Mouse (Mus musculus): ENCODE measurements around the gene Tle6.

DNA sequence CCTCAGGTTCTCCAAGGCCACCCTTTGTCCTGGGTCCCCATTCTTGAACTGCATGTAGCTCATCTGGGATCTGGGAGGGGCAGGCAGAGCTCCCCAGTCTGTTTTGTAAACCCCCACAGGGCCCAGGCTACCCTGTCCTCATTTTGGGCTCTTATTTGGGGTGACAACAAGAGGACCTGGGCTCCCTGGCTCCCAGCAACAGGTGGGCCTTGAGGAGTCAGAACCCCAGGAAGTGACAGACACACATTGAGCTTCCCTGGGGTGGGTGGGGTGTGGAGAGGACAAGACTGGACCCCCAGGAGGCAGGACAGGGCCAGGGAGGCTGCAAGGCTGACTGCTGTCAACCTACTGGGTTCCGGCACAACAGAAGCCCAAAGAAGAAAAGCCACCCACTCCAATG lies 57.2 kb downstream of the Tle6 start:
- TF ChIP-seq POLR2A (IDR thresholded peaks at IDR 0.05; ENCODE audit: extremely low read depth, insufficient read depth, low read length), result no peak
- TF ChIP-seq CTCF (IDR thresholded peaks at IDR 0.05; ENCODE audit: extremely low read depth, insufficient read depth, low read length), result no peak

Measured in cortical plate, adult 2 months (tissue).